Mouse (Mus musculus) liver, embryonic 16.5 days (tissue): ENCODE data around the gene Tnfrsf26. TPM values are rescaled to one million over a fixed set of nuclear protein-coding genes. Genes with fewer than 3 reads are reported as not detected.

Source experiments
- ATAC-seq: fragments of 200-750 bp; cut with Nextera tagmentation; 2 replicates; pipeline ENCODE4 v1.8.0; 2017; ENCODE audit warnings: low read depth, mild to moderate bottlenecking, moderate number of reproducible peaks, moderate library complexity
- H3K27ac ChIP-seq: fragments of 300-500 bp; sonication (generic); 2 replicates; pipeline ENCODE4 v1.5.1; 2014; ENCODE audit warnings: mild to moderate bottlenecking, low read length
- H3K27me3 ChIP-seq: fragments of 300-500 bp; sonication (generic); 2 replicates; pipeline ENCODE4 v1.6.1; 2014; ENCODE audit warnings: low read depth, low read length, mixed read lengths; ENCODE audit not compliant: control insufficient read depth, insufficient read depth
- H3K36me3 ChIP-seq: fragments of 300-500 bp; sonication (generic); 2 replicates; pipeline ENCODE4 v1.6.1; 2014; ENCODE audit warnings: mild to moderate bottlenecking; ENCODE audit not compliant: control insufficient read depth, insufficient read depth
- H3K4me1 ChIP-seq: fragments of 300-500 bp; sonication (generic); 2 replicates; pipeline ENCODE4 v1.6.1; 2014; ENCODE audit warnings: low read depth, low read length, mixed read lengths; ENCODE audit not compliant: control insufficient read depth
- H3K4me2 ChIP-seq: fragments of 300-500 bp; sonication (generic); 2 replicates; pipeline ENCODE4 v1.6.1; 2014; ENCODE audit warnings: low read depth, low read length, mixed read lengths
- H3K4me3 ChIP-seq: fragments of 300-500 bp; sonication (generic); 2 replicates; pipeline ENCODE4 v1.5.1; 2014; ENCODE audit warnings: low read depth, mild to moderate bottlenecking, low read length
- H3K9ac ChIP-seq: fragments of 300-500 bp; sonication (generic); 2 replicates; pipeline ENCODE4 v1.6.1; 2014; ENCODE audit warnings: low read depth, low read length
- H3K9me3 ChIP-seq: fragments of 300-500 bp; sonication (generic); replicated peaks from 2 replicates; pipeline ENCODE4 v1.6.1; 2016; ENCODE audit warnings: low read length; ENCODE audit not compliant: control insufficient read depth
- WGBS: fragments of 180-500 bp; shearing (Covaris S2); extraction: QIAGEN DNeasy Blood & Tissue Kit; methylation state at CpG from one replicate; pipeline ENCODE4 v1.1.7; 2014; ENCODE audit not compliant: insufficient replicate concordance; 5-methylcytosine and 5-hydroxymethylcytosine counted together
- polyA plus RNA-seq: library from polyadenylated mRNA; unstranded; fragments of >200 nt; fragmentation: Nextera tagmentation; extraction: Ambion mirVana; gene quantifications from 2 replicates; pipeline ENCODE4 v1.2.1, GENCODE M21; 2015

Gene Tnfrsf26
- polyA plus RNA-seq, 1 experiment from 2014 or later: 1.3 TPM

- WGBS: 56% methylated on average over 2 of the region's 2 CpGs
- H3K4me2 ChIP-seq: no peak overlapping the region
- no peaks in the 10 kb centered on the region for H3K36me3 ChIP-seq
- H3K9me3 ChIP-seq: no peaks in the 10 kb centered on the region
- no peak overlapping the region for H3K4me3 ChIP-seq
- H3K9ac ChIP-seq: no peak overlapping the region
- no peak overlapping the region for H3K27ac ChIP-seq
- no peaks in the 10 kb centered on the region for H3K27me3 ChIP-seq
- no peaks in the 10 kb centered on the region; the same call in 1 of the 2 replicates for H3K4me1 ChIP-seq
- no peak for ATAC-seq
These were observed 3.0 kb upstream of the Tnfrsf26 start for GRCm38 (mm10) chr7:143631503-143631902.

- Histone ChIP-seq H3K4me2 (no peak overlapping the region), H3K4me1 (no peaks in the 10 kb centered on the region; the same call in 1 of the 2 replicates), H3K36me3 (no peaks in the 10 kb centered on the region), H3K4me3 (no peak overlapping the region), H3K9ac (no peak overlapping the region), H3K27me3 (no peaks in the 10 kb centered on the region), H3K9me3 (no peaks in the 10 kb centered on the region), H3K27ac (no peak overlapping the region)
- WGBS: 35% methylated on average over 1 of the region's 1 CpGs
- no peak for ATAC-seq
These were observed 979 bp upstream of the Tnfrsf26 start for GRCm38 (mm10) chr7:143629501-143629900.

DNA sequence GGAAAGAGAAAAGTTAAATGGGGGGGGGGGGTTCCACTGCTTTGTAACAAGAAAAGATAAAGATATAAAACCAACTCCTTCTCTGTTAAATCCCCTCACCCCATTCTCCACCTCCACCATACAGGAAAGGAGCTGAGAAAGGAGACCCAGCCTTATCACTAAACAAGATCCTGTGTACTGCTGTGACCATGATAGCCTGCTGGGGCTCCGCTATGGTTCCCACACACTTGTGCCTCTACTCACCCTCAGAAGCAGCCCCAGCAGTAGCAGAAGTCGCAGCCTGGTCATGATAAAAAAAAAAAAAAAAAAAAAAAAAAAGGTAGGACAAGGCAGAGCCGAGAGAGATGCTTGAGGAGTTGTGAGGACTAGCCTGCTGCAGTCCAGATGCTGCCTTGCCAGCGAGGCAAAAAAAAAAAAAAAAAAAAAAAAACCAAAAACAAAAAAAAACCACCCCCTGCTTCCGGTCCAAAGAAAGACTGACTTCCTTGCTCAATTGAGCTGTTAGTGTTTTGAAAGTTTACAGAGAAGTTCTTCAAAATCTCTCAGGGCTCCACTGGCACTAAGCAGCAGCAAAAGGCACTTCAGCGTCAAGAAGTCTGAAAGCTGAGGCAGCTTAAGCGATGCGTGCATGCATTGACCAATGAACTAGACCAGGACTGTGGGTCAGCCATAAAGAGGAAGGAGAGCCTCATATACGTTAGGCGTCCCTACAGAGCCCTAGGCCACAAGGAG lies 801 bp downstream of the Tnfrsf26 start:
- ATAC-seq: no peak
- H3K9ac ChIP-seq: no peak overlapping the region
- no peaks in the 10 kb centered on the region for H3K9me3 ChIP-seq
- no peaks in the 10 kb centered on the region for H3K27me3 ChIP-seq
- H3K27ac ChIP-seq: peak overlapping the region; percentile 78
- H3K36me3 ChIP-seq: no peaks in the 10 kb centered on the region
- no peaks in the 10 kb centered on the region; the same call in 1 of the 2 replicates for H3K4me1 ChIP-seq
- no peak overlapping the region for H3K4me3 ChIP-seq
- WGBS: 19% methylated on average over 10 of the region's 10 CpGs
- peak overlapping the region; percentile 37 for H3K4me2 ChIP-seq

GRCm38 (mm10) chr7:143626178-143626577 lies 2.3 kb downstream of the Tnfrsf26 start:
- no peak overlapping the region for H3K27ac ChIP-seq
- H3K4me1 ChIP-seq: no peaks in the 10 kb centered on the region; the same call in 1 of the 2 replicates
- H3K9ac ChIP-seq: no peak overlapping the region
- no peaks in the 10 kb centered on the region for H3K27me3 ChIP-seq
- no peak for ATAC-seq
- H3K4me3 ChIP-seq: no peak overlapping the region
- H3K4me2 ChIP-seq: no peak overlapping the region
- no peaks in the 10 kb centered on the region for H3K36me3 ChIP-seq
- whole genome bisulfite sequencing: 39% methylated on average over 2 of the region's 2 CpGs
- no peaks in the 10 kb centered on the region for H3K9me3 ChIP-seq

DNA sequence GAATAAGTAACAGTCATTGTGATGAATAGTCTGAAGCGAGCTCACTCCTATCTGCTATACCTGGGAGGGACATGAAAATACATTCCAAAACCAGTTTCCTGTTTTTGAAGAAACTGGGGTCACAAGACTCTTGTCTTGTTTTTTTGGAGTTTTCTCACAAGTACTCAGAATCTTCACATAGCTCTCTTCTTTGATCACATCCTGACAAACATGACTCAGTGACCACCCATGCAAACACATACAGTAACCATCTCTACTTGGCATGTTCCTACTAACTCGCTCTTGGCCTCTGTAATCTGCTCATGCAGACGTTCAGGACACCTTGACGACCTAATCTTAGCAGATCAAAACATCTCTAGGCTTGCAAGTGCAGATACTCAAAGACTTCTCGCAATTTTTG lies 3.4 kb downstream of the Tnfrsf26 start:
- 32% methylated on average over 5 of the region's 5 CpGs for WGBS

DNA sequence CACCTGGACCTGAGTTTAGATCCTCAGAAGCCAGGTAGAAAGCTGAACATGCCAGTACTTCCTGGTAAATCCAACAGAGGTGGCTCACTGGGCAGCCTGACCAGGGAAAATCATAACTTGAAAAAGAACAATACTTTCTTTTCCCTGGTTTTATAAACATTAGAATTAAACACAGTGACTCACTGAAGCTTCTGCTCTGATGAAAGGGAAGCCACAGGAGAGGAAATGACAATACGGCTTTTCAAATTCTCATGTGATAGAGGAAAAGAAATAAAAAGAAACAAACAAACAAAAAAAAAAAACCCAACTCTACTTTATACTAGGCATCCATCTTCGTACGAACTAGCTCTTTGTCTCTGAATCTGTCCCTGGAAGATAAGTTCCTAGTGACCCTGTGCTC lies 4.0 kb downstream of the Tnfrsf26 start:
- Histone ChIP-seq H3K4me2 (no peak overlapping the region), H3K27me3 (no peaks in the 10 kb centered on the region), H3K27ac (no peak overlapping the region), H3K36me3 (no peaks in the 10 kb centered on the region), H3K4me1 (no peaks in the 10 kb centered on the region; the same call in 1 of the 2 replicates), H3K9ac (no peak overlapping the region), H3K9me3 (no peaks in the 10 kb centered on the region), H3K4me3 (no peak overlapping the region)
- 49% methylated on average over 3 of the region's 3 CpGs for WGBS
- ATAC-seq: no peak

More for the DNA sequence above, 3.4 kb downstream of the Tnfrsf26 start:
- no peak overlapping the region for H3K9ac ChIP-seq
- H3K9me3 ChIP-seq: no peaks in the 10 kb centered on the region
- no peaks in the 10 kb centered on the region; the same call in 1 of the 2 replicates for H3K4me1 ChIP-seq
- no peak overlapping the region for H3K4me3 ChIP-seq
- H3K36me3 ChIP-seq: no peaks in the 10 kb centered on the region
- no peak for ATAC-seq
- no peaks in the 10 kb centered on the region for H3K27me3 ChIP-seq
- H3K4me2 ChIP-seq: no peak overlapping the region
- H3K27ac ChIP-seq: no peak overlapping the region

DNA sequence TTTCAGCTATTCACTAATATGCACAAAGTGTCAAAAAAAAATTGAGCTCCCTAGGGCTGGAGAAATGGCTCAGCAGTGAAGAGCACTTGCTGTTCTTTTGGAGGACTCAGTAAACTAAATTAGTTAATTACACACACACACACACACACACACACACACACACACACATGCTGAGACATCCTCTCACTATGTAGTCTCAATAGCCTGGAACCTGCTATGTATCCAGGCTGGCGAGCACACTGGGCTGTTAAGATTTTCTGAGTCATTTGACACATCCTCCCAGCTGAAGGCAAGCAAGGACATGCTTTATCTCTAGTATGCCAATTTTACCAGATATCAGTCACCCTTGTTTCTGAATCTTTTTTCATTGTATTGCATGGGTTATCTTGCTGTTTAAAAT lies 7.6 kb downstream of the Tnfrsf26 start:
- Histone ChIP-seq H3K9me3 (no peaks in the 10 kb centered on the region), H3K27ac (no peak overlapping the region), H3K36me3 (no peaks in the 10 kb centered on the region), H3K4me1 (no peaks in the 10 kb centered on the region), H3K4me3 (no peak overlapping the region), H3K9ac (no peak overlapping the region), H3K27me3 (no peaks in the 10 kb centered on the region), H3K4me2 (no peak overlapping the region)
- WGBS: 52% methylated on average over 1 of the region's 1 CpGs
- ATAC-seq: no peak

- 27% methylated on average over 9 of the region's 9 CpGs for WGBS
- Histone ChIP-seq H3K9ac (no peak overlapping the region), H3K4me3 (no peak overlapping the region), H3K9me3 (no peaks in the 10 kb centered on the region), H3K4me2 (no peak overlapping the region), H3K27ac (no peak overlapping the region), H3K4me1 (no peaks in the 10 kb centered on the region; the same call in 1 of the 2 replicates), H3K27me3 (no peaks in the 10 kb centered on the region), H3K36me3 (no peaks in the 10 kb centered on the region)
- no peak for ATAC-seq
These were observed 14.0 kb downstream of the Tnfrsf26 start for GRCm38 (mm10) chr7:143614404-143615135.

DNA sequence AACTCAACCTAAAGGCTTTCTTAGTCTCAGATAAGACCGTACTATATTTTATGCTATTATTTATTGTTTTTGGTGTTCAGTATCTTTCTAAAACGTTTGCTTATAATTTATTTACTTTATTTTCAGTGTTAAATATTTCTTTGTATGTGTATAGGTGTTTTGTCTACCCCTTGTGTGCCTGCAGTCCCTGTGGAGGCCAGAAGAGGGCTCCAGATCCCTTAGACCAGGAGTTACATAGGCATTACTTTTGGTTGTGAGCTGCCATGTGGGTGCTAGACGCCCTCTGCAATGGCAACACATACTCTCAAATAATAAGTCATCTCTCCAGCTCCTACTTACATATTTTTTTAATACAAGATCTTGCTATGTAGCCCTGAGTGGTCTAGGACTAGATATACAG lies 16.3 kb downstream of the Tnfrsf26 start:
- H3K9ac ChIP-seq: no peak overlapping the region
- H3K36me3 ChIP-seq: no peaks in the 10 kb centered on the region
- no peak overlapping the region for H3K4me3 ChIP-seq
- H3K9me3 ChIP-seq: no peaks in the 10 kb centered on the region
- H3K4me1 ChIP-seq: no peaks in the 10 kb centered on the region; the same call in 1 of the 2 replicates
- no peak overlapping the region for H3K27ac ChIP-seq
- H3K27me3 ChIP-seq: no peaks in the 10 kb centered on the region
- H3K4me2 ChIP-seq: no peak overlapping the region
- ATAC-seq: no peak
- 48% methylated on average over 3 of the region's 3 CpGs for WGBS
